Mouse (Mus musculus): ENCODE data around the gene Lmx1b. TPM values are rescaled to one million over a fixed set of nuclear protein-coding genes. Genes with fewer than 3 reads are reported as not detected.

The Lmx1b gene
- polyA plus RNA-seq (2015; fragmentation: Nextera tagmentation; extraction: Ambion mirVana), result not detected in 2 replicates

DNA sequence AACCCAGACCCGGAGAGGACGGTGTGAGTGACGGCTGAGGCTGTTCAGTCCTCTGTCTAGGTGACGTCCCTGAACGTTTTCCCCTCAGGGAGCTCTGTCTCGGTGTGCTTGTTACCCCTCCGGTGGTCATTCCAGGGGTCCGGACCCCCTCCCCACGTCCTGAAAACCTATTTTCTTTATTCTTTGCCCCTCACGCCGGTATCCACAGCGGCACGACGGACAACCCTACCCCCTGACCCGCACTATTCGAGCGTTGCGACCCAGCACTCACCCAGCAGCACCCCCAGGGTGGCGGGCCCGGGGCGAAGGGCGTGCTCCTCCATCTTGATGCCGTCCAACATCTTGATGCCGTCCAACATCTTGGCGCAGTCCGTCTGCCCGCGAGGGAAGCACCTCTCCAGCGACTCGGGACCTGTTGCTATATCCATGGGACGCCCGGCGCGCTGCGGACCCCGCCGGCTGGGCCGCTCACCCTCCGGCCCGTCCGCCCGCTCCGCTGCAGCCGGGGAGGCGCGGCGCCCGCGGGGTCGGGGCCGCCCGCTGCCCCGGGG lies at the start of gene Lmx1b:
Lmx1b (minus strand) TSS at position 341 of the 551 bp plus-strand sequence.
- Histone ChIP-seq H3K36me3 (ENCODE audit: control insufficient read depth, insufficient read depth) (no peaks in the 10 kb centered on the region), H3K27ac (ENCODE audit: low read depth, low read length) (no peak within 1 kb of the TSS), H3K4me1 (replicated peaks; ENCODE audit: control insufficient read depth, insufficient read depth, low read length) (0 out of 2 replicates have a peak, but pooled peaks cover 4% of the 10 kb centered on the region), H3K4me3 (ENCODE audit: low read depth, low read length) (peak within 1 kb of the TSS; percentile 44), H3K4me2 (replicated peaks; ENCODE audit: low read depth) (peak within 1 kb of the TSS; percentile 67), H3K9ac (ENCODE audit: low read depth, low read length) (no peak within 1 kb of the TSS), H3K27me3 (replicated peaks; ENCODE audit: control insufficient read depth, insufficient read depth, low read length) (peaks cover 100% of the 10 kb centered on the region), H3K9me3 (ENCODE audit: control insufficient read depth) (no peaks in the 10 kb centered on the region)
- ATAC-seq, result no peak
- 2% methylated on average over 53 of the region's 53 CpGs for WGBS
- TF ChIP-seq CTCF (IDR thresholded peaks at IDR 0.05; ENCODE audit: low read depth), result no peak

DNA sequence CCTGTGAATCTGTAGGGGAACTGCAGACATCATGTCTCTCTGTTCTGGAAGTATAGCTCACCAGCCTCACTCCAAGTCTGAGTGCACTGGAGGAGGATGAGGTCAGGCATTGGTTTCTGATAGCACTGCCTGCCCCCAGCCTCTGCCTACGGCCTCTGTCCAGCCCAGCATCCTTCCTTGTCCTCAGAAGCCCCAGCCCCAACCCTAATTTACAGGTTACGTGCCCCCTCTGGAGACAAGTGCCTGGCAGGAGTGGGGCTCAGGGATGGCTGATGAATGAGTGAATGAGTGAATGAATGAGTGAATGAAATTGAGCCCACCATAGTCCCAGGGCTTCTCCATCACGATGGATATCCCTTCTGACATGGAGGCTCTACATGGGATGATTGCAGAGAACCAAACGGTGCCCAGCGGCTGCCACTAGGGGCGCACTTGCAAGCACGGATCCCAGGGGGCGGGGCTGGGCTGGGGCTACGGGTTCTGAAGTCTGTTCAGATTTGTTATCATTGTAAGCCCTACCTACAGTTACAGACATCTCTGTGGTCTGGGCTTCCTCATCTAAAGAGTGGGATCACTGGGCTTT lies 49.7 kb upstream of the Lmx1b start:
- Histone ChIP-seq H3K9me3 (ENCODE audit: control insufficient read depth) (no peaks in the 10 kb centered on the region), H3K27ac (ENCODE audit: low read depth, low read length) (no peak overlapping the region), H3K36me3 (ENCODE audit: control insufficient read depth, insufficient read depth) (no peaks in the 10 kb centered on the region), H3K27me3 (replicated peaks; ENCODE audit: control insufficient read depth, insufficient read depth, low read length) (peaks cover 17% of the 10 kb centered on the region), H3K4me2 (replicated peaks; ENCODE audit: low read depth) (no peak overlapping the region), H3K9ac (ENCODE audit: low read depth, low read length) (no peak overlapping the region), H3K4me3 (ENCODE audit: low read depth, low read length) (no peak overlapping the region), H3K4me1 (replicated peaks; ENCODE audit: control insufficient read depth, insufficient read depth, low read length) (no peaks in the 10 kb centered on the region)
- peak; percentile 80 for TF ChIP-seq CTCF (IDR thresholded peaks at IDR 0.05; ENCODE audit: low read depth)
- 27% methylated on average over 9 of the region's 9 CpGs for whole genome bisulfite sequencing
- ATAC-seq, result no peak

DNA sequence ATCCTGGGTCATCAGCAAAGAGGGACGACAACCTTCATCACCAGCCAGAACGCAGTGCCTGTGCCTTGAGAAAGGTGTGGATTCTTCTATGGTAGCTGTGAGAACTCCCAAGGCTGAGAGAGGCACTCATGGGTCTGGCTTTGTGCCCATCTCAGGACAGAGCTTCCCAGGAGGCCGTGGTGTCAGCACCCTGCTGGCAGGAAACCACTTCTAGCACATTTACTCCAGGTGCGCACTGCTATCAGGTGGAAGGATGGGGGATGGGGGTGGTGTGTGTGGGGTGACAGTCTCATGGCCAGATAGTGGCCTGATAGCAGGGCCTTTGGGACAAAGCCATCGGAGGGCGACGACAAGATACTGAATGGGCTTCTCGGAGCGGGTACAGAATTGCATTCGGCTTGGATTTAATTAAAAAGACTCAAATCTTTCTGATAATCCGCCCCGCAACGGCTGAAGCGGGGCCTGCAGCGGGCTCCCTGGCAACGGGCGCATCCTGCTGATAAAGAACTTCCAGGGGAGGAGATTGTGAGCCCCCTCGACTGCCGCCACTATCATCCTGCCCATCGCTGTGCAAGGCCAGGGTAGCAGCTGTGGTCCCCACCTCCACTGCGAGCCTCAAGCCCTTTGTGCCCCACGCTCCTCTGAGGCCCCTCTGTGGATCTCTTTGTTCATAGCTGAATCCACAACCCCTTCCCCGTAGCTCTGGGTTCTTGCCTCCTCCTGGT lies 49.0 kb upstream of the Lmx1b start:
- H3K36me3 ChIP-seq (ENCODE audit: control insufficient read depth, insufficient read depth), result no peaks in the 10 kb centered on the region
- peaks cover 17% of the 10 kb centered on the region for H3K27me3 ChIP-seq (replicated peaks; ENCODE audit: control insufficient read depth, insufficient read depth, low read length)
- TF ChIP-seq CTCF (IDR thresholded peaks at IDR 0.05; ENCODE audit: low read depth), result no peak
- no peak overlapping the region for H3K9ac ChIP-seq (ENCODE audit: low read depth, low read length)
- H3K4me2 ChIP-seq (replicated peaks; ENCODE audit: low read depth), result no peak overlapping the region
- no peaks in the 10 kb centered on the region for H3K9me3 ChIP-seq (ENCODE audit: control insufficient read depth)
- no peaks in the 10 kb centered on the region for H3K4me1 ChIP-seq (replicated peaks; ENCODE audit: control insufficient read depth, insufficient read depth, low read length)
- H3K27ac ChIP-seq (ENCODE audit: low read depth, low read length), result no peak overlapping the region
- H3K4me3 ChIP-seq (ENCODE audit: low read depth, low read length), result no peak overlapping the region
- no peak for ATAC-seq
- WGBS, result 49% methylated on average over 23 of the region's 23 CpGs

DNA sequence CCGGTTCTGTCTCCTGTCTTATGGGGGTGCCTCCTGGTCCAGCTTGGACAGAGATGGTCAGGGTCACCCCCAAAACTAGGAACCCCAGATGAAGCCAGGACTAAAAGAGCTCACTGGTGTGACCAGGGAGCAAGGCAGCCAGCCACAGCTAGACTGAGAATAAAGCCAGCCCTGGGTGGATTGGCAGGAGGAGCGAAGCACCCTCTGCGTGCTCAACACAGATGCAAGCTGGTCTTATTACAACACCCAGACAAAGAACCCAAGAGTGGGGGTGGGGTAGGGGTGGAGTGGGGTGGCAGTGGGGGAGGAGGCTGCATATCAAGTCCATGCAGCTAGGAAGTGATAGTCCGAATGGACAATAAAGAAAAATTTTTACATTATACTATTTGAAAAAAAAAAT lies 43.3 kb upstream of the Lmx1b start:
- Histone ChIP-seq H3K4me2 (replicated peaks; ENCODE audit: low read depth) (no peak overlapping the region), H3K4me3 (ENCODE audit: low read depth, low read length) (no peak overlapping the region), H3K27me3 (replicated peaks; ENCODE audit: control insufficient read depth, insufficient read depth, low read length) (0 out of 2 replicates have a peak, but pooled peaks cover 4% of the 10 kb centered on the region), H3K4me1 (replicated peaks; ENCODE audit: control insufficient read depth, insufficient read depth, low read length) (no peaks in the 10 kb centered on the region), H3K27ac (ENCODE audit: low read depth, low read length) (no peak overlapping the region), H3K9me3 (ENCODE audit: control insufficient read depth) (no peaks in the 10 kb centered on the region), H3K9ac (ENCODE audit: low read depth, low read length) (no peak overlapping the region), H3K36me3 (ENCODE audit: control insufficient read depth, insufficient read depth) (no peaks in the 10 kb centered on the region)
- ATAC-seq, result no peak
- WGBS, result 77% methylated on average over 4 of the region's 4 CpGs
- no peak for TF ChIP-seq CTCF (IDR thresholded peaks at IDR 0.05; ENCODE audit: low read depth)

DNA sequence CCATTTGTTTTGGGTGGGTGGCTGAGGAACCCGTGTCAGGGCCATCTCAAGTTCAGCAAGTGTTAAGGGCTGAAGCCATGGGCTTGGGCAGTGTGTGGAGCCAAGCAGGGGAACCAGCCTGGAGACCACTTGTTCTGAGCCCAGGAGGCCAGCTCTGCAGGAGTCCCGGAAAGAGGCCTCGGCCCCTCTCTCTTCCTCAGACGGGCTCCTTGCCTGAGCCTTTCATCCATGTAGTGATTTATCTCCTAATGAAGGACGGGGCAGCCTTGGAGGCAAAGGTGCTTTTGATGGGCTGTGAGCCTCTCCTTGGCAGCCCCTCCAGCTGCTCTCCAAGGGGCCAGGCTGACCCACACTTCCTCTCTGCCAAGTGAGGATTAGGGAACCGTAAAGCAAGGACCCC lies 42.8 kb upstream of the Lmx1b start:
- no peak overlapping the region for H3K27ac ChIP-seq (ENCODE audit: low read depth, low read length)
- TF ChIP-seq CTCF (IDR thresholded peaks at IDR 0.05; ENCODE audit: low read depth), result no peak

DNA sequence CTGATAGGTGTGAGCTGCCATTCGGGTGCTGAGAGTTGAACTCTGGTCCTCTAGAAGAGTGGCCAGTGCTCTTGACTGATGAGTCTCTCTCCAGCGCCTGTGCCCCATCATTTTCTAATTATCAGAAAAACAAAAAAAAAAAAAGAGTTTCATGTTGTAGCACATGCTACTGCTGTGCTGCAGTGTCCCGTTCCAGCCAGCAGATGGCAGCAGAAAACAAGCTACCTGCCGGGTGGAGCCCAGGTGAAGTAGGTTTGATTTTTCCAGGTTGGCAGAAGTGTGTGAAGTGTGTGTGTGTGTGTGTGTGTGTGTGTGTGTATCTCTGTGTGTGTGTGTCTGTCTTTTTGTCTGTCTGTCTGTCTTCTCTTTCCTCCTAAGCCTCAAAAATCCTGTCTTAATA lies 41.9 kb upstream of the Lmx1b start:
- H3K9ac ChIP-seq (ENCODE audit: low read depth, low read length), result no peak overlapping the region
- no peak for ATAC-seq
- no peak overlapping the region for H3K4me2 ChIP-seq (replicated peaks; ENCODE audit: low read depth)
- 6% methylated on average over 4 of the region's 4 CpGs for whole genome bisulfite sequencing
- H3K27me3 ChIP-seq (replicated peaks; ENCODE audit: control insufficient read depth, insufficient read depth, low read length), result 0 out of 2 replicates have a peak, but pooled peaks cover 4% of the 10 kb centered on the region
- no peaks in the 10 kb centered on the region for H3K4me1 ChIP-seq (replicated peaks; ENCODE audit: control insufficient read depth, insufficient read depth, low read length)
- no peak overlapping the region for H3K27ac ChIP-seq (ENCODE audit: low read depth, low read length)
- no peak overlapping the region for H3K4me3 ChIP-seq (ENCODE audit: low read depth, low read length)
- TF ChIP-seq CTCF (IDR thresholded peaks at IDR 0.05; ENCODE audit: low read depth), result peak; percentile 95
- H3K9me3 ChIP-seq (ENCODE audit: control insufficient read depth), result no peaks in the 10 kb centered on the region
- no peaks in the 10 kb centered on the region for H3K36me3 ChIP-seq (ENCODE audit: control insufficient read depth, insufficient read depth)

More for the DNA sequence above, 42.8 kb upstream of the Lmx1b start:
- Histone ChIP-seq H3K27me3 (replicated peaks; ENCODE audit: control insufficient read depth, insufficient read depth, low read length) (0 out of 2 replicates have a peak, but pooled peaks cover 4% of the 10 kb centered on the region), H3K4me1 (replicated peaks; ENCODE audit: control insufficient read depth, insufficient read depth, low read length) (no peaks in the 10 kb centered on the region), H3K9ac (ENCODE audit: low read depth, low read length) (no peak overlapping the region), H3K9me3 (ENCODE audit: control insufficient read depth) (no peaks in the 10 kb centered on the region), H3K36me3 (ENCODE audit: control insufficient read depth, insufficient read depth) (no peaks in the 10 kb centered on the region), H3K4me3 (ENCODE audit: low read depth, low read length) (no peak overlapping the region), H3K4me2 (replicated peaks; ENCODE audit: low read depth) (no peak overlapping the region)
- WGBS, result 59% methylated on average over 6 of the region's 6 CpGs
- ATAC-seq, result no peak
